Mouse (Mus musculus): ENCODE results near the gene Tnf.

The Tnf gene

DNA sequence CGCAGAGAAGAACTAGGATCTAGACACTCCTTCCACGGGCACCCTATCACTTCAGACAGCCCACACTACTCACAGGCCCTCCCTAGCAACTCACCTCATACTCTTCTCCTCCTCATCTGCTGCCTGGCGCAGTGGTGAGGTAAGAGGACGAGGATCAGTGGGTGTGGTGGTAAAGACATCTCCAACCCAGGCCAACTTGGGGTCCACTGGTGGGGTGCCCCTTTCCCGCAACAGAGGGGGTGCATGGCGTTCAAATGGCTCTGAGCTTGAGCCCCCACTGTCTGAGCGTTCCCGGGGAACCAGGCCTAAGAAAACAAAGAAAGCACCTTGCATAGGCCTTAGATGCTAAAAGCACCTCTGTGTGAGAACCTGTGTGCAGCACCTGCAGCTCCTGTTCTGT lies 44.6 kb downstream of the Tnf start:
- no peak for DNase-seq (ENCODE audit: extremely low read depth, insufficient read length, low spot score)

DNA sequence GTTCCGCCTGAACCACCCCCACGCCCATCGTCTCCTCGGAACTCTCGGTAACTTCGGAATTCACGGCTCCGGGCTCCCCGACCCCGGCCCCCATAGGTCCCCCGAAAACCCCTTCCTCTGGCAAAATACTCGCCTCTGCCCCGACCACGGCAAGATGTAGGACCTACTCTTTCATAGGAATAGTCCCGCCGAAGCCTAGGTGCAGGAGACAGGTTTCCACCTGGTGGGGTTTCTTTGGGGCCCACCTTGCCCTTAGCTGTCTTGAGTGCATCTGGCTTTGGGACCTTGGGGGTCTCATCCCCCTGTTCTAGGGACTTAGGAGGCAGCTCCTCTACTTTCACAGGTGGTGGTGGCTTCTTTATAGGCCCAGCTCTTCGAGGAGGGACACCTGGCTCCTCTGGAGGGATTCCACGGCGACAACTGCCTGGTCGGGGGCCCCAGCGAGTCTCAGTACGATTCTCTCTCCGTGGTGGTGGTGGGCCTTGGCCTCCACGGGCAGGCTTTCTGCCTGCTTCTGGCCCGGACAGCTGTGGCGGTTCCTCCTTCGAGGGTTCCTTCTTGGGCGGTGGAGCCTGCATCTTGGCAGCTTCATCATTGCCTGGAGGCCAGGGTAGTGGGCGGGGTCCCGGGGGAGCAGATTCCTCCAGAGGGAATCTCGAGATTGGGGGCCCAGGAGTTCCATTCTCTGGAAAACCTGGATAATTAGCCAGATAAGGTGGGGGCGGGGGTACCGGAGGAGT lies 45.2 kb downstream of the Tnf start:
- DNase-seq (ENCODE audit: extremely low read depth, insufficient read length, low spot score), result no peak

DNA sequence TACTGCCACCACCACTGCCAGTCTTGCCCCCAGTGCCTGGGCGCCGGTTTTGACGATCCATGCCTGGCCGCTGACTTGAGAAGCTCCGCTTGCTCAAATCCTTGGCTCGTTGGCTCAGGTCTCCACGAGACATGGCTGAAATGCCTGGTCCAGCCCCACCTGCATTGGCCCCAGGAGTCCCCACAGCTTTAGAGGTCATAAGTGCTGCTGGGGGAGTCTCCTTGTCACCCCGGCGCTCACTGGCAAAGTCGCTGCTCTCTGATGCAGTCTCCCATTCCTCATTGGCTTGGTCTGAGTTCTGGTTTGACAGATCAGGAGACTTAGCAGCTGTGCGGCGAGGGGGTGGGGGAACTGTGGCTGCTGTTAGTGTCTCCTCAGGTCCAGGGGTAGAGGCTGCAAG lies 46.4 kb downstream of the Tnf start:
- DNase-seq (ENCODE audit: extremely low read depth, insufficient read length, low spot score), result no peak

DNA sequence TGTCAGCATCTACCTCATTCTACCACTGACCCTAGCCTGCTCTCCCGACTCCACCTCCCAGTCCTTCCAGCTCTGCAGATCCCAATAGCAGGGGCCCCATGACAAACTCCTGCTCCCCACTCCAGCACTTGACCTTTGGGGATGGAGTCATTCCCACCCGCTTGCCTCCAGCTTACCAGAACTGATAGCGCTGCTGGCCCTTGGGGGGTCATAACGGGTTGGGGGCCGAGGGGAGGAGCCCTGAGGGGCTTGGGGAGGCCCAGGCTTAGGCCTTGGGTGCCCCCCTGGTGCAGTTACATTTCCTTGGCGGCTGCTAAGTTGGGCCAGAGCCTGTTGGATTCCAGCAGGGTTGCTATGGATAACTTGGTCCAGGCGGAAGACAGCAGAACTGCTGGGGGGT lies 47.2 kb downstream of the Tnf start:
- DNase-seq (ENCODE audit: extremely low read depth, insufficient read length, low spot score), result no peak

DNA sequence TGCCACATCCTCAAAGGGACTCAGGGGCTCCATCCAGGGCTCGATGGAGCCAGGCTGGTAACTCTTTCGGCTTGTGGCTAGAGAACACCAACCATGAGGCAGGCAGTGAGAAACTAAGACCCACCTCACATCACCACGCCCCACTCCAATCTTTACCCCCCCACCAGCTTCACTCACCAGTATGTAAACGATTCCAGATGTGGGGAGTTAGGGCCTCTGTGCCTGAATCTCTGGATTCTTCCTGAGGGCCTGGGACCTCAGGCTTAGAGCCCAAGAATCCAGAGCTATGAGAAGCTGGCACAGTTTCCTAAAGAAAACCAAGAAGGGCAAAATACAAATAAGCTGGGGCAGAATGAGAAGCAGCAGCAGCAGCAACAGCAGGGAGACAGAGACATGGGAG lies 47.9 kb downstream of the Tnf start:
- no peak for DNase-seq (ENCODE audit: extremely low read depth, insufficient read length, low spot score)

DNA sequence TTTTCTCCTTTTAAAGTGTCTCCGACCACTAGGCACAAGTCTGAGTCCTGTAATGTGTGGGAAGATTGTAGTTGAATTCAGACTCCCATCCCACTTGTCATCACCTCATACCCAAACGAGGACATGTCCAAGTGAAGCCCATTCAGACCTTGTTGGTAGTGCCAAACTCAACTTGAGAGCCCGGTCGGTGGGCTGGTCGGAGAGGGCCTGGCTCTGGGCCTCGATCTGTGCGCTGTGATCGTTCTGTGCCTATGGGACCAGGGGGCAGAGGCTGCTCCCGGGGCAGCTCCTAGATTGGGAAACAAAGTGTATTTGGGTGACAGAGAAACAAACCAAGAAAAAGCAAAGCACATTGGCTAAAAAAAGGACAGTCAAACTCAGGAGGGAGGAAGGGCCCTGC lies 48.7 kb downstream of the Tnf start:
- DNase-seq (ENCODE audit: extremely low read depth, insufficient read length, low spot score), result no peak

DNA sequence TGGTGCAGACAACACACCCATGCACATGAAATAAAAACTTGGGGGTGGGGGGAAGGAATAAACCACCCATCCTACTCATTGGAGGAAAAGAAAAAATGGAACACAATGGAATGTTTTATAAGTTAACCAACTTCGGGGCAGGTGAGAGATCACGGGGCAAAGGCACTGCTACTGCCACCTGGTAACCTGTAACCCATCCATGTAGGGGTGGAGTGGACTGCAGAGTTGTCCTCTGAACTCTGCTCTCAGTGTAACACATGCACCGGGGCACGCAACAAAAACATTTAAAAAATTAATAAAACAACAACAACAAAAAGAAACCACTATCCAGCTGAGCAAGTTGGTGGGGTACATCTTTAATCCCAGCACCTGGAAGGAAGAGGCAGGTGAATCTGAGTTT lies 49.7 kb downstream of the Tnf start:
- DNase-seq (ENCODE audit: extremely low read depth, insufficient read length, low spot score), result no peak

All from 3134 (cell line).